In the genomic region with DNA sequence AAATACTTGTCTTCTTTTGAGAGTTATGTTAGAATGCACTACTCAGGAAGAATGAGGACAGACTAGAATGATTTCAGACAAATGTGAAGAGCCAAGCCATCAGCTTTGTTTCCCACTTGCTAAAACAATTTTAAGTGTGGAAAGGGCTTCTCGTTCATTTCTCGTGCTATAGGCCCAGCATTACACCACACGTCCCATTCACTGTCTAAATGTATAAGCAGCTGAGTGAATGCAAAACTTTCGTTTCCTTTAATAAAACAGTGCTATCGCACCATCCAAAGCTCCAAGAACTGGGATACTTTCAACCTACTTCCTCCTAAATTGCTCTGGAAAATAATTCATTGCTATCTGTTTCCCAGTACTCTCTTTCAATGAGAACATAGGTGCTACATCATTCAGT, we compare ENCODE assay signal across 23 mouse cellular contexts. TPM values are rescaled to one million over a fixed set of nuclear protein-coding genes. Genes with fewer than 3 reads are reported as not detected.
DNase-seq lines count a peak whose midpoint lies in the region; ATAC-seq lines count a peak whose summit lies in the region.
"Had no signal": no experiment of that assay in that cellular context is flagged by ENCODE, and none has a peak within 500 bp of the region (broad histone marks: within the 10 kb centered on the region; RNA-seq: fewer than 3 reads in every experiment).

No protein-coding gene starts in this region.

- H3K4me1 ChIP-seq in forebrain, embryonic 12.5 days: no peaks in the 10 kb centered on the region

- no peaks in the 10 kb centered on the region for H3K36me3 ChIP-seq in forebrain, embryonic 12.5 days (replicated peaks)
- H3K36me3 ChIP-seq: G1E had no signal

- no peak for DNase-seq in frontal cortex, postnatal 14 days (ENCODE audit: low spot score in 2 of 2)
- DNase-seq in heart, adult 11 months: peak; percentile 31
- no peak for DNase-seq in heart, postnatal 4 days
- DNase-seq in brain, adult 2 months (ENCODE audit: low read depth, low spot score): peak; percentile 33
- DNase-seq: adrenal gland, adult 2 months; adrenal gland, adult 8-10 months; adrenal gland, postnatal 10 days; adrenal gland, postnatal 14 days; adrenal gland, postnatal 25 days; adrenal gland, postnatal 36 days; B cell, adult 2 months; cerebellum, adult 11 months; cerebellum, adult 11-12 months; cerebellum, adult 18-20 months; cerebellum, adult 2 months had no signal

- H3K4me3 ChIP-seq in forebrain, embryonic 12.5 days (replicated peaks): no peak overlapping the region

- H3K9ac ChIP-seq in forebrain, embryonic 12.5 days: no peak overlapping the region

- no peaks in the 10 kb centered on the region for H3K9me3 ChIP-seq in forebrain, embryonic 12.5 days
- H3K9me3 ChIP-seq: G1E had no signal

- H3K27ac ChIP-seq in forebrain, embryonic 12.5 days: no peak overlapping the region

- H3K4me2 ChIP-seq in forebrain, embryonic 12.5 days: no peak overlapping the region

- peak; percentile 53 for ATAC-seq in frontal cortex, adult (ENCODE audit: low TSS enrichment)
- no peak for ATAC-seq in forebrain, embryonic 12.5 days (ENCODE audit: low FRiP score)
- ATAC-seq: activated CD4-positive, CD25-positive, alpha-beta regulatory T cell, adult 4 months; CD4-positive, CD25-positive, alpha-beta regulatory T cell, adult 4 months; Patski had no signal

- 88% methylated on average over 5 of the region's 5 CpGs for WGBS in forebrain, embryonic 12.5 days

- no peaks in the 10 kb centered on the region for H3K27me3 ChIP-seq in forebrain, embryonic 12.5 days
- H3K27me3 ChIP-seq: CH12.LX had no signal

RNA-seq across cellular contexts. Expression of a gene that starts 49.9 kb away (rescaled TPM):
- total RNA-seq in heart, postnatal 4 days (2021): 1 to 10 TPM; 6.4 to 8.8 TPM
- polyA plus RNA-seq in forebrain, embryonic 12.5 days (2016; fragmentation: Nextera tagmentation; extraction: Ambion mirVana): 49.1 and 50.9 TPM in 2 replicates
- total RNA-seq: MEL had no signal

Comparison
In these comparisons a context has a peak if more than half of its experiments do, and no peak if none do; other contexts are left out.
1. DNase-seq: peak in heart, adult 11 months (single experiment) and brain, adult 2 months (single experiment); none in frontal cortex, postnatal 14 days (0 of 2) and heart, postnatal 4 days (single experiment).